Mouse (Mus musculus) heart, postnatal 0 days (tissue): ENCODE measurements around the gene Elavl4.

Experiments used
- CTCF ChIP-seq: IDR thresholded peaks from 2 replicates; pipeline ENCODE4 v1.5.1; 2016; ENCODE audit warnings: antibody characterized with exemption, control low read depth, low read depth
- EP300 ChIP-seq: IDR thresholded peaks from 2 replicates; pipeline ENCODE4 v1.6.1; 2016; ENCODE audit warnings: antibody characterized with exemption, low read depth

GRCm38 (mm10) chr4:110292471-110292870, 59.2 kb downstream of the Elavl4 start:
- TF ChIP-seq EP300 (no peak), CTCF (no peak)
